Mouse (Mus musculus) CH12.LX (cell line): ENCODE measurements around the gene Rab11fip3. TPM values are rescaled to one million over a fixed set of nuclear protein-coding genes. Genes with fewer than 3 reads are reported as not detected.

Experiments
- DNase-seq: peaks from one replicate; pipeline ENCODE4 v3.0.0-alpha.2; 2013; ENCODE audit errors: extremely low read depth
- H3K27ac ChIP-seq: 2 replicates; pipeline ENCODE4 v1.5.1; 2012; ENCODE audit warnings: low read depth, mild to moderate bottlenecking, control low read depth, moderate library complexity; ENCODE audit not compliant: insufficient read depth
- H3K27me3 ChIP-seq: replicated peaks from 2 replicates; pipeline ENCODE3; 2012; ENCODE audit warnings: inconsistent platforms
- H3K36me3 ChIP-seq, 2 experiments: replicated peaks in 1 of 2; 2 replicates each; pipeline versions ENCODE3 to v1.6.1; 2012; ENCODE audit warnings: inconsistent platforms in 1 of 2, low read length in 1 of 2, mild to moderate bottlenecking in 1 of 2, mixed read lengths in 1 of 2, moderate library complexity in 1 of 2; ENCODE audit not compliant: control insufficient read depth in 1 of 2, insufficient read depth in 1 of 2
- H3K4me1 ChIP-seq, 2 experiments: 2 replicates each; pipeline ENCODE4 v1.6.1; 2012; ENCODE audit warnings: inconsistent platforms in 1 of 2, moderate library complexity in 1 of 2; ENCODE audit not compliant: insufficient read depth in 2 of 2, control insufficient read depth in 1 of 2
- H3K4me2 ChIP-seq: 2 replicates; pipeline ENCODE4 v1.6.1; 2012; ENCODE audit warnings: low read depth, mild to moderate bottlenecking, control low read depth; ENCODE audit not compliant: poor library complexity, insufficient read depth, severe bottlenecking
- H3K4me3 ChIP-seq, 3 experiments: fragments of 150-350 bp in 1 of 3; sonication (generic) in 1 of 3; replicated peaks in 1 of 3; 2 replicates each; pipeline versions ENCODE3 to v1.5.1; 2011 to 2012; ENCODE audit warnings: low read depth in 2 of 3, low read length in 2 of 3, mild to moderate bottlenecking in 2 of 3, moderate library complexity in 2 of 3, control low read depth in 1 of 3, improper control_type of control experiment in 1 of 3, inconsistent platforms in 1 of 3, mixed read lengths in 1 of 3; ENCODE audit not compliant: poor library complexity in 1 of 3
- H3K79me2 ChIP-seq: replicated peaks from 2 replicates; pipeline ENCODE4 v1.6.1; 2012; ENCODE audit warnings: mild to moderate bottlenecking, moderate library complexity; ENCODE audit not compliant: control insufficient read depth, poor library complexity, insufficient read depth, severe bottlenecking; ENCODE audit errors: extremely low read depth
- H3K9ac ChIP-seq: 2 replicates; pipeline ENCODE4 v1.6.1; 2012; ENCODE audit warnings: low read depth, mild to moderate bottlenecking, control low read depth, moderate library complexity; ENCODE audit not compliant: insufficient read depth
- H3K9me3 ChIP-seq: replicated peaks from 2 replicates; pipeline ENCODE3; 2012; ENCODE audit warnings: low read length, inconsistent platforms, mixed read lengths
- BHLHE40 ChIP-seq: IDR thresholded peaks from 2 replicates; pipeline ENCODE4 v1.6.1; 2011; ENCODE audit warnings: mild to moderate bottlenecking, low read depth, low read length, improper control_type of control experiment
- CHD1 ChIP-seq: IDR thresholded peaks from 2 replicates; pipeline ENCODE4 v1.6.1; 2012; ENCODE audit warnings: low read depth, low read length, improper control_type of control experiment, inconsistent platforms
- CTCF ChIP-seq, 2 experiments: IDR thresholded peaks in 1 of 2; conservative IDR thresholded peaks in 1 of 2; 2 replicates each; pipeline ENCODE4 v1.5.1; 2011 to 2012; ENCODE audit warnings: low read depth in 2 of 2, low read length in 2 of 2, improper control_type of control experiment in 1 of 2, inconsistent platforms in 1 of 2, mild to moderate bottlenecking in 1 of 2, moderate library complexity in 1 of 2
- E2F4 ChIP-seq: IDR thresholded peaks from 2 replicates; pipeline ENCODE4 v1.6.1; 2011; ENCODE audit warnings: low read depth, low read length, improper control_type of control experiment; ENCODE audit not compliant: insufficient replicate concordance
- EP300 ChIP-seq: IDR thresholded peaks from 2 replicates; pipeline ENCODE4 v1.6.1; 2011; ENCODE audit warnings: low read length, improper control_type of control experiment
- GABPA ChIP-seq: IDR thresholded peaks from 2 replicates; pipeline ENCODE4 v1.6.1; 2012; ENCODE audit warnings: low read depth, low read length, improper control_type of control experiment, inconsistent platforms; ENCODE audit not compliant: insufficient replicate concordance
- HCFC1 ChIP-seq: IDR thresholded peaks from 2 replicates; pipeline ENCODE4 v1.6.1; 2012; ENCODE audit warnings: low read depth, mild to moderate bottlenecking, inconsistent platforms, low read length, improper control_type of control experiment
- IRF4 ChIP-seq: IDR thresholded peaks from 2 replicates; pipeline ENCODE4 v1.6.1; 2014; ENCODE audit warnings: low read depth, mild to moderate bottlenecking, inconsistent platforms, low read length, improper control_type of control experiment
- JUN ChIP-seq: IDR thresholded peaks from 2 replicates; pipeline ENCODE4 v1.6.1; 2011; ENCODE audit warnings: low read depth, mild to moderate bottlenecking, low read length, improper control_type of control experiment, moderate library complexity; ENCODE audit not compliant: insufficient read depth
- JUND ChIP-seq: conservative IDR thresholded peaks from 2 replicates; pipeline ENCODE4 v1.6.1; 2011; ENCODE audit warnings: low read depth, low read length, improper control_type of control experiment
- MAFK ChIP-seq: IDR thresholded peaks from 2 replicates; pipeline ENCODE4 v1.6.1; 2011; ENCODE audit warnings: low read length, improper control_type of control experiment; ENCODE audit not compliant: insufficient replicate concordance
- POLR2A ChIP-seq: IDR thresholded peaks from 2 replicates; pipeline ENCODE4 v1.6.1; 2011; ENCODE audit warnings: low read depth, mild to moderate bottlenecking, improper control_type of control experiment, low read length
- POLR2AphosphoS2 ChIP-seq: IDR thresholded peaks from 2 replicates; pipeline ENCODE4 v1.6.1; 2011; ENCODE audit warnings: low read depth, low read length, improper control_type of control experiment
- RCOR1 ChIP-seq: conservative IDR thresholded peaks from 2 replicates; pipeline ENCODE4 v1.6.1; 2012; ENCODE audit warnings: low read depth, mild to moderate bottlenecking, inconsistent platforms, low read length, improper control_type of control experiment
- SIN3A ChIP-seq: IDR thresholded peaks from 2 replicates; pipeline ENCODE4 v1.6.1; 2012; ENCODE audit warnings: low read length, improper control_type of control experiment, inconsistent platforms
- ZMIZ1 ChIP-seq: IDR thresholded peaks from 2 replicates; pipeline ENCODE4 v1.6.1; 2012; ENCODE audit warnings: low read depth, mild to moderate bottlenecking, inconsistent platforms, low read length, improper control_type of control experiment
- ZNF384 ChIP-seq: IDR thresholded peaks from 2 replicates; pipeline ENCODE4 v1.6.1; 2012; ENCODE audit warnings: low read depth, low read length, improper control_type of control experiment, inconsistent platforms
- dilution Hi-C: fragments of 300-500 bp; cut with MboI; formaldehyde crosslinking; loops from 2 replicates; pipeline ENCODE4 v1.14.3; 2020; ENCODE audit warnings: low sequenced_read_pairs; ENCODE audit not compliant: extremely low pct_unique_long_range_greater_than_20kb, extremely low pct_ligation_motif_present
- in situ Hi-C: fragments of 300-500 bp; cut with MboI; formaldehyde crosslinking; loops from 3 replicates; pipeline ENCODE4 v1.14.3; 2019; ENCODE audit warnings: low sequenced_read_pairs, low pct_ligation_motif_present, low pct_unique_long_range_greater_than_20kb, mixed read lengths
- polyA plus RNA-seq: library from polyadenylated mRNA; unstranded; fragments of >175 nt; gene quantifications from 2 replicates; pipeline ENCODE4 v1.2.1, GENCODE M21; 2012; ENCODE audit warnings: low read depth; ENCODE audit not compliant: insufficient read length
- total RNA-seq, 2 experiments: library from RNA; depleted of rRNA; stranded (reverse); fragments of 300-350 nt in 1 of 2; fragments of >200 nt in 1 of 2; gene quantifications; 2 replicates each; pipeline ENCODE4 v1.2.3; 2012 to 2014

Rab11fip3 gene
- total and polyA plus RNA-seq, 3 experiments, result 3.5 to 7.6 (median 4.6) TPM

DNA sequence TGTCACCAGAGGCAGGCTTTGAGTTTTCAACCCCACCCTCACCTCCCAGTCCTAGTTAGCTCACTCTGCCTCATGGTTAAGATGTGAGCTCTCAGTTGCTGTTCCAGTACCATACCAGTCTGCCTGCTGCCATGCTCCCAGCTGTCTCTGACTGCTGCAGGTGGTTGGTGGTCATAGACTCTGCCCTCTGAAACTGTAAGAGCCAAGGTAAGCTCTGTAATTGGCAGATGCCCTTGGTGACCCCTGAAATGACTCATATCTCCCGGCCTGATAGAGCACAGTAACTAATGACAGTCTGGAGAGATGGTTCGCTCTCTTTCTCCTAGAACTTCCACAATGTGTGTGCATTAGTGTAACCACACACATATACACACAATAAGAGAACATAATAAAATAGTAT is 65.5 kb downstream of the Rab11fip3 start:
- Histone ChIP-seq H3K79me2 (no peaks in the 10 kb centered on the region), H3K9me3 (no peaks in the 10 kb centered on the region), H3K9ac (no peak overlapping the region), H3K4me2 (no peak overlapping the region), H3K27ac (no peak overlapping the region), H3K4me3 (no peak overlapping the region), H3K27me3 (no peaks in the 10 kb centered on the region), H3K4me1 (peaks cover 12 to 47% of the 10 kb centered on the region in 2 experiments), H3K36me3 (peaks cover 4 to 36% of the 10 kb centered on the region in 2 experiments)
- dilution Hi-C loops (no loop called here), in situ Hi-C loops (no loop called here)
- no peak for TF ChIP-seq RCOR1
- no peak for TF ChIP-seq ZNF384
- no peak for TF ChIP-seq E2F4
- TF ChIP-seq IRF4, result no peak
- TF ChIP-seq CTCF (conservative IDR thresholded peaks at IDR 0.05 in 1 of 2, IDR thresholded peaks at IDR 0.05 in 1 of 2; ENCODE audit: low read depth in 2 of 2, low read length in 2 of 2), result no peak
- no peak for TF ChIP-seq EP300
- no peak for TF ChIP-seq CHD1
- no peak for TF ChIP-seq JUND
- TF ChIP-seq HCFC1, result no peak
- TF ChIP-seq JUN, result no peak
- DNase-seq, result peak; percentile 23

GRCm38 (mm10) chr17:25998425-25998824 is 70.9 kb downstream of the Rab11fip3 start:
- in situ Hi-C loops, result no loop called here
- no peak for TF ChIP-seq POLR2A
- TF ChIP-seq BHLHE40, result 0 out of 2 replicates have a peak, but pooled peaks have one; percentile 29
- no peak for TF ChIP-seq GABPA
- no peak for TF ChIP-seq POLR2AphosphoS2
- no peak for DNase-seq
- H3K27ac ChIP-seq, result no peak overlapping the region
- H3K4me1 ChIP-seq, result peaks cover 4 to 13% of the 10 kb centered on the region in 2 experiments
- no peaks in the 10 kb centered on the region for H3K27me3 ChIP-seq
- H3K4me2 ChIP-seq, result no peak overlapping the region
- no peaks in the 10 kb centered on the region for H3K9me3 ChIP-seq
- peaks cover 4 to 43% of the 10 kb centered on the region in 2 experiments for H3K36me3 ChIP-seq
- H3K79me2 ChIP-seq, result no peaks in the 10 kb centered on the region
- no peak overlapping the region for H3K4me3 ChIP-seq
- H3K9ac ChIP-seq, result no peak overlapping the region
- dilution Hi-C loops, result no loop called here

DNA sequence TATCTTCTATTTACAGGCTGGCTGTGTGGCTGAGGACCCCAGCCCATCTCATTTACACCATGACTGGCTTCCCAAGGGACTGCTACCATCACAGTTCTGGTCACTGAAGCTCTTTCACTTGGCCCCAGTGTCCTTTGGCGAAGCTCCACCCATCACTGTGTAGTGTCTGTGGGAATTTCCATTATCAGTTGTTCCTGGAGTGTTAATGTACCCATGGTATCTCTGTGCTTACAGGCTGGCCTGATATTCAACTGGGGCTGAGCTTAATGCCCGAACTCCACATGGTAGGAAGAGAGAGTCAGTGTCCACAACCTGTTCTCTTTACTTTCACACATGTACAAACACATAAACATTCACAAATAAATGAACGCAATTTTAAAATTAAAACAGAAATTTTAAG is 75.9 kb downstream of the Rab11fip3 start:
- TF ChIP-seq MAFK (no peak), BHLHE40 (no peak), POLR2AphosphoS2 (no peak), ZMIZ1 (no peak), E2F4 (no peak), RCOR1 (no peak), SIN3A (no peak)
- dilution Hi-C loops (no loop called here), in situ Hi-C loops (no loop called here)
- H3K27me3 ChIP-seq, result no peaks in the 10 kb centered on the region
- H3K79me2 ChIP-seq, result no peaks in the 10 kb centered on the region
- H3K9me3 ChIP-seq, result no peaks in the 10 kb centered on the region
- no peak for DNase-seq
- H3K36me3 ChIP-seq, result peaks cover 36 to 73% of the 10 kb centered on the region in 2 experiments
- H3K9ac ChIP-seq, result no peak overlapping the region
- no peak overlapping the region for H3K4me3 ChIP-seq
- H3K4me2 ChIP-seq, result no peak overlapping the region
- H3K27ac ChIP-seq, result no peak overlapping the region
- peaks cover 3 to 23% of the 10 kb centered on the region in 2 experiments for H3K4me1 ChIP-seq
